Mouse (Mus musculus): ENCODE data around the gene Adamts17.

The Adamts17 gene

GRCm38 (mm10) chr7:67034369-67034768, 194.8 kb downstream of the Adamts17 start:
- DNase-seq (ENCODE audit: low spot score) = peak; percentile 35

- DNase-seq (ENCODE audit: low spot score) = no peak
These were observed 195.7 kb downstream of the Adamts17 start for GRCm38 (mm10) chr7:67035246-67035645.

- DNase-seq (ENCODE audit: low spot score) = no peak
These were observed 196.1 kb downstream of the Adamts17 start for GRCm38 (mm10) chr7:67035661-67036060.

- DNase-seq (ENCODE audit: low spot score) = no peak
These were observed 197.3 kb downstream of the Adamts17 start for GRCm38 (mm10) chr7:67036502-67037485.

- DNase-seq (ENCODE audit: low spot score) = no peak
These were observed 198.4 kb downstream of the Adamts17 start for GRCm38 (mm10) chr7:67037726-67038520.

- no peak for DNase-seq (ENCODE audit: low spot score)
These were observed 199.6 kb downstream of the Adamts17 start for GRCm38 (mm10) chr7:67039143-67039542.

- DNase-seq (ENCODE audit: low spot score) = no peak
These were observed 200.3 kb downstream of the Adamts17 start for GRCm38 (mm10) chr7:67039861-67040260.

GRCm38 (mm10) chr7:67041685-67042084, 202.2 kb downstream of the Adamts17 start:
- no peak for DNase-seq (ENCODE audit: low spot score)

GRCm38 (mm10) chr7:67044121-67044817, 204.7 kb downstream of the Adamts17 start:
- no peak for DNase-seq (ENCODE audit: low spot score)

GRCm38 (mm10) chr7:67045202-67045601, 205.7 kb downstream of the Adamts17 start:
- no peak for DNase-seq (ENCODE audit: low spot score)

GRCm38 (mm10) chr7:67049206-67049605, 209.7 kb downstream of the Adamts17 start:
- no peak for DNase-seq (ENCODE audit: low spot score)

- DNase-seq (ENCODE audit: low spot score) = no peak
These were observed 210.9 kb downstream of the Adamts17 start for GRCm38 (mm10) chr7:67050424-67050823.

- no peak for DNase-seq (ENCODE audit: low spot score)
These were observed 211.7 kb downstream of the Adamts17 start for GRCm38 (mm10) chr7:67051089-67051718.

GRCm38 (mm10) chr7:67054876-67055275, 215.3 kb downstream of the Adamts17 start:
- DNase-seq (ENCODE audit: low spot score) = no peak

GRCm38 (mm10) chr7:67055510-67055909, 216.0 kb downstream of the Adamts17 start:
- no peak for DNase-seq (ENCODE audit: low spot score)

GRCm38 (mm10) chr7:67061756-67062155, 222.2 kb downstream of the Adamts17 start:
- DNase-seq (ENCODE audit: low spot score) = peak; percentile 32

GRCm38 (mm10) chr7:67062571-67062970, 223.0 kb downstream of the Adamts17 start:
- DNase-seq (ENCODE audit: low spot score) = no peak

GRCm38 (mm10) chr7:67064627-67065305, 225.2 kb downstream of the Adamts17 start:
- DNase-seq (ENCODE audit: low spot score) = no peak

- DNase-seq (ENCODE audit: low spot score) = no peak
These were observed 226.1 kb downstream of the Adamts17 start for GRCm38 (mm10) chr7:67065631-67066030.

- no peak for DNase-seq (ENCODE audit: low spot score)
These were observed 232.6 kb downstream of the Adamts17 start for GRCm38 (mm10) chr7:67072015-67072685.
